Mouse (Mus musculus): ENCODE measurements around the gene Mrgpra1. TPM values are rescaled to one million over a fixed set of nuclear protein-coding genes. Genes with fewer than 3 reads are reported as not detected.
"Not testable (repeated sequence)": the region's sequence is repeated elsewhere in the genome, so short reads cannot be mapped to it uniquely, and the experiment has no call there.

Gene Mrgpra1
- total RNA-seq (2021) = not detected
- not detected in 2 replicates for polyA plus RNA-seq (2012; rRNA removed)
- long read RNA-seq = 0 reads

DNA sequence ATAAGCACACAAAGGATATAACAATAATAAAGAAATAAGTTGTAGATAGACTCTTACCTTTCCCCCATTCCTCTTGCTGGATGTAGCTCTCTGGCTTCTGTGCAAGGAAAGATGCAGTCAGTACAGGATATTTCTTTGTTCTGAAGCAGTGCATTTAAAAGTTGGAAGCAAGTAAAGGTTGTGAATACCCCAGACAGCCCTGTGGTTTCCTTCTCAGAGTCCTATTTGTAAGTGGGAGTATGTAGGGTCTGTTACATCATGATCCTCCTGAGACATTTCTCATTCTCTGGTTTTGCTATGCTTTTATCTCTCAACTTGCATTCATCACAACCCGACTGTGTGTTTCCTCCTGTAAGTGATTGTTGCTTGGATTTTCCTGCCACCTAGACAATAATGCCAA is at the start of gene Mrgpra1:
Gene Mrgpra1, minus strand, starts transcription at position 101 of the 400 bp plus-strand sequence.
- Histone ChIP-seq H3K27me3 (ENCODE audit: control insufficient read depth, insufficient read depth, low read length) (no peaks in the 10 kb centered on the region), H3K36me3 (ENCODE audit: control insufficient read depth, insufficient read depth, low read length) (no peaks in the 10 kb centered on the region)

DNA sequence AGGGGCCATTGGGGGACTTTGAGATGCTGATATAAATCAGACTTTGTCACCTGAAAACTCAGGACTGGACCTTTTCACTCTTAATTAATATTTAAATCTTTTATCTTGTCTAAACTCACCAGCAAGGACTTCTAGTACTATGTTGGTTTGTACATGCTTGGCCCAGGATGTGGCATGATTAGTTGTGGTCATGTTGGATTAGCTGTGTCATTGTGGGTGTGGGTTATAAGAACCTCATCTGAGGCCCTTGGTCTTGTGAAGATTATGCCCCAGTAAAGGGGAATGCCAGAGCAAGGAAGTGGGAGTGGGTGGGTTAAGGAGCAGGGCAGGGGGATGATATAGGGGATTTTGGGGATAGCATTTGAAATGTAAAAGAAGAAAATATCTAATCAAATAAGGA is 47.1 kb upstream of the Mrgpra1 start:
- Histone ChIP-seq H3K27ac (no peak overlapping the region), H3K27me3 (ENCODE audit: control insufficient read depth, insufficient read depth, low read length) (no peaks in the 10 kb centered on the region), H3K4me1 (ENCODE audit: control insufficient read depth, insufficient read depth, low read length) (no peaks in the 10 kb centered on the region), H3K79me2 (replicated peaks; ENCODE audit: control insufficient read depth, insufficient read depth, low read length) (no peaks in the 10 kb centered on the region), H3K36me3 (ENCODE audit: control insufficient read depth, insufficient read depth, low read length) (no peaks in the 10 kb centered on the region), H3K9ac (ENCODE audit: low read depth, low read length) (no peak overlapping the region), H3K4me3 (no peak overlapping the region)
- TF ChIP-seq EP300 (IDR thresholded peaks at IDR 0.05; ENCODE audit: insufficient read depth, low read depth, low read length) (no peak), CTCF (IDR thresholded peaks at IDR 0.05) (no peak), POLR2A (IDR thresholded peaks at IDR 0.05; ENCODE audit: insufficient read depth, low read depth, low read length) (no peak)
- DNase-seq = no peak
- intact Hi-C loops (cut with DNase I) = no loop called here

More for the DNA sequence above, at the start of gene Mrgpra1:
- no peak for DNase-seq
- Histone ChIP-seq H3K27ac (no peak within 1 kb of the TSS), H3K9ac (ENCODE audit: low read depth, low read length) (no peak within 1 kb of the TSS), H3K4me1 (ENCODE audit: control insufficient read depth, insufficient read depth, low read length) (no peaks in the 10 kb centered on the region), H3K79me2 (replicated peaks; ENCODE audit: control insufficient read depth, insufficient read depth, low read length) (no peaks in the 10 kb centered on the region), H3K4me3 (no peak within 1 kb of the TSS)
- intact Hi-C loops (cut with DNase I) = no loop called here
- WGBS = 74% methylated on average over 1 of the region's 1 CpGs
- TF ChIP-seq CTCF (IDR thresholded peaks at IDR 0.05) (no peak), EP300 (IDR thresholded peaks at IDR 0.05; ENCODE audit: insufficient read depth, low read depth, low read length) (no peak), POLR2A (IDR thresholded peaks at IDR 0.05; ENCODE audit: insufficient read depth, low read depth, low read length) (no peak)

DNA sequence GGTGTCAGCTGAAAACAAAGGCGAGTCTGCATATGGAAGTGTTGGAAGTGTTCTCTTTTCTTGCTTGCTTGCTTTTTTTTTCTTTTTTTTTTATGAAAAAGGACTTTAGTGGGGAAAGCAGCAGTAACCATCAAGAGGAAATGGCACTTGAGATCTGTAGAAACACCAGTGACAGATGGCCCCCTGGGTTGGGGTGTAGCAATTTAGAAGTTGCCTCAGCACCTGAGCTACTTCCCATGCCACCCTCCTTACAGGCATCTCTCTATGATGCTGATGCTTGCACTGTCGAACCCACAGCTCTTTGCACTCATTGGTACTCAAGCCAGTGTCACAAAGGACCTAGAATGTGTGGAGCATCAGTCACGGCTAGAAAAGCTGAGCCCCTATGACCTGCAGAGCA is 5.6 kb downstream of the Mrgpra1 start:
- H3K4me3 ChIP-seq = no peak overlapping the region
- no peaks in the 10 kb centered on the region for H3K36me3 ChIP-seq (ENCODE audit: control insufficient read depth, insufficient read depth, low read length)
- no peaks in the 10 kb centered on the region for H3K79me2 ChIP-seq (replicated peaks; ENCODE audit: control insufficient read depth, insufficient read depth, low read length)
- intact Hi-C loops (cut with DNase I) = no loop called here
- H3K27ac ChIP-seq = no peak overlapping the region
- H3K27me3 ChIP-seq (ENCODE audit: control insufficient read depth, insufficient read depth, low read length) = no peaks in the 10 kb centered on the region
- no peaks in the 10 kb centered on the region for H3K4me1 ChIP-seq (ENCODE audit: control insufficient read depth, insufficient read depth, low read length)
- no peak for DNase-seq
- TF ChIP-seq EP300 (IDR thresholded peaks at IDR 0.05; ENCODE audit: insufficient read depth, low read depth, low read length) = no peak
- TF ChIP-seq CTCF (IDR thresholded peaks at IDR 0.05) = no peak
- no peak for TF ChIP-seq POLR2A (IDR thresholded peaks at IDR 0.05; ENCODE audit: insufficient read depth, low read depth, low read length)
- WGBS = 59% methylated on average over 3 of the region's 3 CpGs
- H3K9ac ChIP-seq (ENCODE audit: low read depth, low read length) = no peak overlapping the region

DNA sequence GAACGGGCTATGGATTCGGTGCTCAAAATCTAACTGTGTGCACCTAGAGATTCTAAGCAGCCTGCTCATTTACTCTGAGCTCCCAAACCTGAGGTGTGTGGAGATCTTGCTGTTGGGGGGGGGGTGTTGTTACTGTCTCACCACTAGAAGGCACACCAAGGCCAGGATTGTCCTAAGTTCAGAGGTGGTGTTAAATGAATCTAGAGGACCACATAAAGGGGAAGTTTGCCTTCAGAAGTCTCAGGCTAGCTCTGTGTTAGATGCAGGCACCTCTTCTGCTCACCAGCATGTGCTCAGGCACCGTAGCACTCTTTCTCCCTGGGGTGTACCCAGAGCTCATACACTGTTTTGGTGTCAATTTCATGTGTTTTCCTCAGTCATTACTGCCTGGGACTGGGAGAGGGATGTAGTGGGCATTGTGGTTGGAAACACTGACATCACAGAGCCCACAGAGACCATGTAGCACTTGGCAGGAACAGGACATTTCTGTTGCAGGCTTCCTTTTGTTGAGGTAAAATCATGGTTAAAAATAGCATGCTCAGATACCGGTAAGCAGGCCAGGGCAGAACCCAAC is 8.0 kb downstream of the Mrgpra1 start:
- no peak for DNase-seq
- H3K79me2 ChIP-seq (replicated peaks; ENCODE audit: control insufficient read depth, insufficient read depth, low read length) = no peaks in the 10 kb centered on the region
- intact Hi-C loops (cut with DNase I) = no loop called here
- H3K4me3 ChIP-seq = no peak overlapping the region
- H3K4me1 ChIP-seq (ENCODE audit: control insufficient read depth, insufficient read depth, low read length) = no peaks in the 10 kb centered on the region
- no peaks in the 10 kb centered on the region for H3K27me3 ChIP-seq (ENCODE audit: control insufficient read depth, insufficient read depth, low read length)
- no peak overlapping the region for H3K27ac ChIP-seq
- H3K36me3 ChIP-seq (ENCODE audit: control insufficient read depth, insufficient read depth, low read length) = no peaks in the 10 kb centered on the region
- no peak overlapping the region for H3K9ac ChIP-seq (ENCODE audit: low read depth, low read length)
- TF ChIP-seq EP300 (IDR thresholded peaks at IDR 0.05; ENCODE audit: insufficient read depth, low read depth, low read length) (no peak), POLR2A (IDR thresholded peaks at IDR 0.05; ENCODE audit: insufficient read depth, low read depth, low read length) (no peak), CTCF (IDR thresholded peaks at IDR 0.05) (no peak)
- 72% methylated on average over 4 of the region's 4 CpGs for WGBS

DNA sequence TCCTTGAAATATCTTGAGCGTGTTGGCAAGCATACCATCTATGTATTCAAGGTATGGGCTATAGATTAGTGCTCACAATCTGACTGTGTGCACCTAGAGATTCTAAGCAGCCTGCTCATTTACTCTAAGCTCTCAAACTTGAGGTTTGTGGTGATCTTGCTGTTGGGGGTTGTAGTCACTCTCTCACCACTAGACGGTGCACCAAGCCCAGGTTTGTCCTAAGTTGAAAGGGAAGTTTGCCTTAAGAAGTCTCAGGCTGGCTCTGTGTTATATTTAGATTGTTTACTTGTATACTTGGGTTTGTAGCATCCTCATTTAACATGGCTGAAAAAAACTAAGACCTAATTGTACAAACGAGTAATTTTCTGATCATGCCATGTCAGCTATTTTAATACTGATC is 12.2 kb downstream of the Mrgpra1 start:
- H3K27me3 ChIP-seq (ENCODE audit: control insufficient read depth, insufficient read depth, low read length); intact Hi-C loops (cut with DNase I): not testable (repeated sequence)
- 49% methylated on average over 3 of the region's 3 CpGs for WGBS

DNA sequence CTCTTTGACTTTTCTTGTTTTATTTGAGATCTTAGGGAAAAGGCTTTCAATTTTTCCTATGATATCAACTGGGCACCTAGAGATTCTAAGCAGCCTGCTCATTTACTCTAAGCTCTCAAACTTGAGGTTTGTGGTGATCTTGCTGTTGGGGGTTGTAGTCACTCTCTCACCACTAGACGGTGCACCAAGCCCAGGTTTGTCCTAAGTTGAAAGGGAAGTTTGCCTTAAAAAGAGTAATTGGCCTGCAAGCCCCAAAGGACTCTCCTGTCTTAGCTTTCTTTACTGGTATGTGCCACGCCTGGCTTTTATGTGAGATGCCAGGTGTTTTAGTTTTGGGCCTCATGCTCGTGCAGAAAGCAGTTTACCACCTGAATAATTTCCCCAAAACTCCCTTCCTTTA is 12.7 kb downstream of the Mrgpra1 start:
- H3K9ac ChIP-seq (ENCODE audit: low read depth, low read length); H3K27me3 ChIP-seq (ENCODE audit: control insufficient read depth, insufficient read depth, low read length); H3K36me3 ChIP-seq (ENCODE audit: control insufficient read depth, insufficient read depth, low read length); H3K79me2 ChIP-seq (replicated peaks; ENCODE audit: control insufficient read depth, insufficient read depth, low read length); intact Hi-C loops (cut with DNase I); H3K27ac ChIP-seq; H3K4me1 ChIP-seq (ENCODE audit: control insufficient read depth, insufficient read depth, low read length); H3K4me3 ChIP-seq; DNase-seq: not testable (repeated sequence)
- 51% methylated on average over 3 of the region's 3 CpGs for WGBS

More for the DNA sequence above, 12.2 kb downstream of the Mrgpra1 start:
- H3K9ac ChIP-seq (ENCODE audit: low read depth, low read length); DNase-seq; H3K27ac ChIP-seq; H3K4me1 ChIP-seq (ENCODE audit: control insufficient read depth, insufficient read depth, low read length); H3K4me3 ChIP-seq; H3K36me3 ChIP-seq (ENCODE audit: control insufficient read depth, insufficient read depth, low read length); H3K79me2 ChIP-seq (replicated peaks; ENCODE audit: control insufficient read depth, insufficient read depth, low read length): not testable (repeated sequence)

Data from heart, adult 2 months (tissue).